Mouse (Mus musculus): ENCODE results near the gene Lingo3.
"Not testable (repeated sequence)": the region's sequence is repeated elsewhere in the genome, so short reads cannot be mapped to it uniquely, and the experiment has no call there.

Gene Lingo3

DNA sequence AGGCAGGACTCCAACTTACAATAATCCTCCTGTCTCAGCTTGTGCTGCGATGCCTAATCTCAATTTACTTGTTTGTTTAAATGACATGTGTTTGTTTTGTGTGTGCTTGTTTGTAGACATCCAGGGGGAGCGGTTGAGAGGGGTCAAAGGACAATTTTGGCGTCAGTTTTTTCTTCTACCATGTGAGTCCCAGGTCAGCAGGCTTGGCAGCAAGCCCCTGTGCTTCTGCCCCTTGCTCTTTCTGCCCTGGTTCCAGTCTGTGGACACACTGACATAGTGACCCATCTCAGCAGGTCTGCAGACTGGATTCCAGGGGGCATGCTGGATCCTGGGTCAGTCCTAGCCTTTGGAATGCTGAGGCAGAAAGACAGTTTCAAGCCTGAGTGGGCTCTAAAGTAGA is 24.4 kb downstream of the Lingo3 start:
- DNase-seq, result no peak

DNA sequence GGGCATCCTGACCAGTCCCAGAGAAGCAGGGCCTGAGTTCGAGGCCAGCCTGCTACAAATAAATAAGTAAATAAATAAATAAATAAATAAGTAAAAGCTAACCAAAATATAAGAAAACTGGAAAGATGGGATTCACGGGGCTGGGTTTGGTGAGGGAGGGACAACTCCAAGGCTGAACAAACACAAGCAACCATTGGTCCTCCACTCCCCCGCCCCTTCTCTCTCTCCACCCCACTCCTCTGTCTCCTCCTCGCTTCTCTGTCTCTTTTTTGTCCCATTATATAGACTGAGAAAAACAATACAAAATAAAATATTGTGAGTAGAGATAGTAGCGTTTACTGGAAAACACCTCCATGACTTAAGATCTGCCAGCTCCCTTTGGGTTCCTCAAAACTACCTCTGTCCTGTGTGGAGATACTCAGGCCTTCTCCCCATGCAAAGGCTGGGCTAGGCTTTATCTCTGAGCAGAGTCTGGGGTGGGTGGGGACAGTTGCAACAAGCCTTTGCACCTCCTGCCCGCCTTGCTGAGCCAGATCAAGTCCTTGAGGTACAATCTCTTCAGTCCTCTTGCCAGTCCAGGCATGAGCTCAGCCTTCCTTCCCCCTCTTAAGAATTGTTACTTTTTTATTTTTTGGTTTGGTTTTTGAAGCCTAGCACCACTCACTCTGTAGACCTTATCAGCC is 25.1 kb downstream of the Lingo3 start:
- DNase-seq, result no peak

DNA sequence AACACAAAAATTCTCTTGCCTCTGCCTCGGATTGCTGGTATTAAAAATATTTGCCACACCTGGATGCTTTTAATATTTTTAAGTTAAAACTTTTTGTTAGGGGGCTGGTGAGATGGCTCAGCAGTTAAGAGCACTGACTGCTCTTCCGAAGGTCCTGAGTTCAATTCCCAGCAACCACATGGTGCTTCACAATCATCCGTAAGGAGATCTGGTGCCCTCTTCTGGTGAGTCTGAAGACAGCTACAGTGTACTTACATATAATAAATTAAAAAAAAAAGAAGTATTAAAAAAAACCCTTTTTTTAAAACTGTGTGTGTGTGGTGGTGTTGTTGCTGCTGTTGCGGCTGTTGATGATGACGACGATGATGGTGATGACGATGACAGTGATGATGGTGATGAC is 25.9 kb downstream of the Lingo3 start:
- not testable (repeated sequence) for DNase-seq

DNA sequence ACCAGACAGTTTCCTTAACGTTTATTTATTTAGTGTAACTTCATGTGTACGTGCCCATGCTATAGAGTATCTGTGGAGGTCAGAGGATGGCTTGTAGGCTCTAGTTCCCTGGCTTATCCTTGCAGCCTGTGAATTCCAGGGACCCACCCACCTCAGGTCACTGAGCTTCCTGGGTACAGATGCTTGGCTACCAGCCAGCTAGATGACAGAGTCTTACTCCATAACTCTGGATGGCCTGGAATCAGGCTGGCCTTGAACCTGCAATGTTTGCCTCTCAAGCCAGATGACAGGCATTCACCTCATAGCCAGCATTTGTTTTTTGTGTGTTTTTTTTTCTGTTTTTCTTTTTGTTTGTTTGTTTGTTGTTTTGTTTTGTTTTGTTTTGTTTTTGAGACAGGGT is 26.7 kb downstream of the Lingo3 start:
- DNase-seq, result no peak

DNA sequence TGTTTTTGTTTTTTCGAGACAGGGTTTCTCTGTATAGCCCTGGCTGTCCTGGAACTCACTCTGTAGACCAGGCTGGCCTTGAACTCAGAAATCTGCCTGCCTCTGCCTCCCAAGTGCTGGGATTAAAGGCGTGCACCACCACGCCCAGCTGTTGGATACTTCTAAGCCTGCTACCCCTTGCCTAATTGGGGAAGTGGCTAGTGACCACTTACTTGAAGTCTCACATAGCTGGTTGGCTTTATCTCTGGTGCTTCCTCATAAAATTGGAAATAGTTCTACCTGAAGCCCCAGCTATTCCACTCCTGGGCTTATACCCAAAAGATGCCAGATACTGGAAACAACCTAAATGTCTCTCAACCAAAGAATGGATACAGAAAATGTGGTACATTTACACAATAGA is 27.5 kb downstream of the Lingo3 start:
- not testable (repeated sequence) for DNase-seq

DNA sequence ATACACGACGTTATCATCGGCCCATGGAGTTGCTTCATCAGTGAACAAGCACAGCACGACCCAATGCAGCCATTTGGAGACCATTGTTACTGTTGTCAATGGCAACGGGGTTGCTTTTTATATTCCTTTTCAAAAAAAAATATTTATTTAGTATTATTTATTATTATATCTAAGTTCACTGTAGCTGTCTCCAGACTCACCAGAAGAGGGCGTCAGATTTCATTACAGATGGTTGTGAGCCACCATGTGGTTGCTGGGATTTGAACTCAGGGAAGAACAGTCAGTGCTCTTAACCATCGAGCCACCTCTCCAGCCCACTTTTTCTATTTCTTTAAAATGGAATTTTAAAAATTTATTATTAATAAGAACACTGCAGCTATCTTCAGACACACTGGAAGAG is 29.0 kb downstream of the Lingo3 start:
- DNase-seq, result no peak

DNA sequence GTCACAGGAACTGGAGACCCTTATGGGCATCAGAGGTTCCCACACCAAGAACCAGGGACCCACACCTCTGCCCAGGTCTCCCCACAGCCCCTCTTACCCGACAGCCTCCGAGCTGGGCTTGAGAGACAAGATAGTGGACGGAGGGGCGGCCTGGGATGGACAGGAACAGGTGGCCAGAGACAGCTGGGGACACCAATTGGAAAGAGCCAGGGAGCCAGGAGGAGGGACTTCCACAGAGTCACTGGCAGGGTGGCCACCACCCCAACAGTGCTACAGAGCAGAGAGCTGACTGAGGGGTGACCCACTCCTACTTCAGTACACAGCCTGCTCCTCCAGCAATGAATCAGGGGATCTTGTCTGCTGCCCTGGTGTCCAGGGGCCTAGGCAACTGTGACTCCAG is 30.5 kb downstream of the Lingo3 start, which contains the start of gene Jsrp1:
Gene Jsrp1 (minus strand): TSS at position 133 of the 400 bp plus-strand sequence.
- DNase-seq, result no peak

DNA sequence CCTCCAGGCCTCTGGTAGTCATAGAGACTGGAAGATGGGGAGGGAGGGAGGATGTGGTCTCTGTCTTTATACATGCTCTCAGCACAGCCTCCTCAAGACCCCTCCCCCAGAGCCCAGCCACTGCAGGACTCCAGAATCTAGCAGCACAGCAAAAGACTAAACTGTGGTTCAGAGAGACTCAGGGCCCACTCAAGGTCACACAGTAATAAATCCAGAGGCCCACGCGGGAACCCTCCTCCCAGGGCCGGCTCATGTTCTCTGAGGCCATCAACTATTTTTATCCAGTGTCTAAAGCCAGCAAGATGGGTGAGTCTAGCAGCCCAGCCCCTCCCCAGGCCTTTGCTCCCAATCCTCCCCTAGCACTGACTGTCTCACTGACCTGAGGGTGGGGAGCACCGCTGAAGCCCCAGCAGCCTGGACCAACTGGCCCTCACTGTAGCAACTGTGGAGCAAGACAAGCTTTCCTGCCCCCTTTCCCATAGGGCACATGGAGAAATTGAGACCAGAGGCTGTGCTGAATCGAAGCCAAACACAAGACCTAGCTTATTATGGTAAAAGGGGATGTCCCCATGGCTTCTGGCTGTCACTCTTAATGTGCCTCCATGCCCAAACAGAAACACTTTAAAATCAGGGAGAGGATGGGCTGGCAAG is 31.3 kb downstream of the Lingo3 start:
- no peak for DNase-seq

DNA sequence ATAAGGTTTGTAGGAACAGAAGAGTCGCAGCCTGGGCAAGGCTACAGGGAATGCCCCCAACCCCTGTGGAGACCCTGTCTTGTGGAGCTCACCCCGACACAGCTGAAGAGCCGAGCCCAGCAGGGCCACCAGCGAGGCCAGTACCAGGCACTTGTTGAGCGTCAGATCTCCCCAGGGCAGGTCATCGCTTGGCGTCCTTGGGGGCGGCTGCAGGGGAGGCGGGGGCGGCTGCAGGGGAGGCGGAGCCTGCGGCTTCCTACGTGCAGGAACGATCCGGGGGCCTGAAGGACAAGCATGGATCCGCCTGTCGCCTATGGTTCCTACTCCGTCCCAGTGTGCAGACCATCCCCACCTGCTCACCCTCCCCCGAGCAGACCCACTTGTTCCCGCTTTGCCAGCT is 33.8 kb downstream of the Lingo3 start:
- DNase-seq, result no peak

DNA sequence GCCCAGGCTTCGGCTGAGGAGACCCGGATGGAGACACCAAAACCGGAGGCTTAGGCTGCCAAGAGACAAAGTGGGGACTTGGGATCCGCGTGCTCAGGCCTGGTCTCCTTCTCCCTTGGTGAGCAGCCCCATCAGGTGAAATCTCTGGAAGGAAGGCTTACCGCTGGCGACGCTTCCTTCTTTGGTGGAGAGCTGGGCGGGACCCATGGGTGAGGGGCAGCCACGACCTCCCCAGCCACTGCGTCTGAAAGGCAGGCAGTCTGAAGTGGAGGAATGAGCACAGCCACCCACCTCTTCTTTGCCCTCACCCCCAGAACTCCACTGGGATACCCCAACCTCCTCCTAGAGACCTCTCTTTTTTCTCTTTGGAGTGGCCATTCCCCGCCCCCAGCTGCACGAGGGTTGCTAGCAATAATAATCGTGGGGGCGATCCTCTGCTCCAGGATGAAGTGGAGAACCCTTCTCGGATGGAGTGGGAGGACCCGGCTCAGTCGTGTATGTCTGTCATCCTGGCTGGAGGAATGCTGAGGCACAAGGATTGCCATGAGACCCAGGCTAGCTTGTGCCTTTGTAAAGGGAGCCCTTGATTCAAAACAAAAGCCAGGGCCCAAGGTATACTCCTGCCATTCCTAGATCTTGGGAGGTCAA is 34.7 kb downstream of the Lingo3 start:
- DNase-seq, result peak; percentile 41

DNA sequence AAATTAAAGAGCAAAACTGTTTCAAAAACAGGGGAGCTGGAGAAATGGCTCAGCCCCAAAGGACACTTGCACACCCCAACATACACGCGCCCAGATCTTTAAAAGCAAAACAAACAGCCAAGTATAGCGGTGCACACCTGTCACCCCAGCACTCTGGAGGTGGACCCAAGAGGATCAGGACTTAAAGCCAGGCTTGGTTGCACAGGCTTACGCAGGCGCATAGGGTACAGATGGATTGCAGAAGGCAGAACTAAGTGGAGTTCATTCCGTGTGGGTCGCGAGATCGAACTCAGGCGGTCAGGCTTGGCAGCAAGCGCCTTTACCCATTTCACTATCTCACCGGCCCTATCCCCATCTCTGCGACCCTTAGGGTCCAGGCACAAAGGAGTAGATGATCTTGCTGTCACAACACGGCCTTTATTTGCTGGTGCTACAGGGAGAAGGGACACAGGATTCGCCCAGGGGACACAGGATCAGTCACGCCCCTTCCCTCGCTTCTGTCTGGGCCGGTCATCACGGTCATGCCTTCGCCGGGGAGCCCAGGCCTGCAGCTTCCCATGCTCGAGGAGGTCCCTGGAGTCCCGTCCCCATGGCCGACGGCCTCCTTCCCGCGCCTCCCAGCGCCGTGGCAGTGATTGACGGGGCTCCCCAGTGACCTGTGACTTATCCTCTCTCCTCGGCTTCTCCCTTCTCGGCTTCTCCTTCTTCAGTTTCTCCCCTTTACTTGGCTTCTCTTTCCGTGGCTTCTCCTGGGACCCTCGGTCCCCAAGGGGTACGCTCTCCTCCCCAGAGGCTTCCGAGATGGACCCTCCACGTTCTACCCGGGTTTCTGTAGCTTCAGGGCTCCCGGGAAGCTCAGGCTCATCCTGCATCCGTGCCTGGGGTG is 35.5 kb downstream of the Lingo3 start:
- DNase-seq, result peak; percentile 44

DNA sequence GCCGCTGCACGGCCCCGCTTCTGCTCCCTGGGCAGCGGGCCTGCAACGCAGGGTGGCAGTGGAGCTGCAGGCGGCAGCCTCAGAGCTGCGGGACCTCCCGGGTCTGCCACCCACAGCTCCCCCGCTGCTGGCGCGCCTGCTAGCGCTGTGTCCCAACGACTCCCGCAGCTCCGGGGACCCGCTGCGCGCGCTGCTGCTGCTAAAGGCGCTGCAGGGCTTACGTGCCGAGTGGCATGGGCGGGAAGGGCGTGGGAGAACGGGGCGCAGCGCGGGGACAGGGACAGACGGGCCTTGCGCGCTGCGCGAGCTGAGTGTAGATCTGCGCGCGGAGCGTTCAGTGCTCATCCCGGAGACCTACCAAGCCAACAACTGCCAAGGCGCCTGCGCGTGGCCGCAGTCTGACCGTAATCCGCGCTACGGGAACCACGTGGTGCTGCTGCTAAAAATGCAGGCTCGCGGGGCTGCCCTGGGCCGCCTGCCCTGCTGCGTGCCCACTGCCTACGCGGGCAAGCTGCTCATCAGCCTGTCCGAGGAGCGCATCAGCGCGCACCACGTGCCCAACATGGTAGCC is 36.7 kb downstream of the Lingo3 start:
- peak; percentile 88 for DNase-seq

DNA sequence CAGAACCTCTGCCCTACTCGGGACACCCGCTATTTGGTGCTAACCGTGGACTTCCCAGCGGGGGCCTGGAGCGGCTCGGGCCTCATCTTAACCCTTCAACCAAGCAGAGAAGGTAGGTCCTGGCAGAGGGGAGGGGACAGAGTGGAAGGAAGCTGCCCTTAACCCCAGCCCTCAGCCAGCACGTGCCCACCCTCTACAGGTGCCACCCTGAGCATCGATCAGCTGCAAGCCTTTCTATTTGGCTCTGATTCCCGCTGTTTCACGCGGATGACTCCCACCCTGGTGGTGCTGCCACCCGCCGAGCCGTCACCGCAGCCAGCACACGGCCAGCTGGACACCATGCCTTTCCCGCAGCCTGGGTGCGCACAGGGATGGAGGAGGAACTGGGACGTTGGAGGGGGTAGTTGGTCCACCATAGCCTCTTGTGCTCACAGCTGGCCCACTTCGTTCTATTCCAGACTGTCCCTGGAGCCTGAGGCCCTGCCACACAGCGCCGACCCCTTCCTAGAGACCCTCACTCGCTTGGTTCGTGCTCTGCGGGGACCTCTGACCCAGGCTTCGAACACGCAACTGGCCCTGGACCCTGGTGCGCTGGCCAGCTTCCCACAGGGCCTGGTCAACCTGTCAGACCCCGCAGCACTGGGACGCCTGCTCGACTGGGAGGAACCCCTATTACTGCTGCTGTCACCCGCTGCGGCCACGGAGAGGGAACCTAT is 37.3 kb downstream of the Lingo3 start:
- no peak for DNase-seq

DNA sequence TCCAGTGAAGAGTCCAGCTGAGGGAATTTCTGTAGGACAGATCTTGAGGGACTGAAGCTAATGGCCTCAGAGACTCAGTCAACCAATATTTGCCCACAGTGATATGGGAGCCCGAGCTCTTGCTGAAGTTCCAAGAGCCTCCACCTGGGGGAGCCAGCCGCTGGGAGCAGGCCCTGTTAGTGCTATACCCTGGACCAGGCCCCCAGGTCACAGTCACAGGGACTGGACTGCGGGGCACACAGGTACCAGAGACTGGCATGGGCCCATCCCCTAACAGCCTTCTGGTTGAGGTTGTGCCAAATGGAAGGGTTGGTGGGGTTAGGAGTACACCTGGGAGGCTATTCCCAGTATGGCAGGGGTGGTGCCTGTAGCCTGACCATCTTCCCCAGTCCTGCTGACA is 37.9 kb downstream of the Lingo3 start:
- peak; percentile 79 for DNase-seq

DNA sequence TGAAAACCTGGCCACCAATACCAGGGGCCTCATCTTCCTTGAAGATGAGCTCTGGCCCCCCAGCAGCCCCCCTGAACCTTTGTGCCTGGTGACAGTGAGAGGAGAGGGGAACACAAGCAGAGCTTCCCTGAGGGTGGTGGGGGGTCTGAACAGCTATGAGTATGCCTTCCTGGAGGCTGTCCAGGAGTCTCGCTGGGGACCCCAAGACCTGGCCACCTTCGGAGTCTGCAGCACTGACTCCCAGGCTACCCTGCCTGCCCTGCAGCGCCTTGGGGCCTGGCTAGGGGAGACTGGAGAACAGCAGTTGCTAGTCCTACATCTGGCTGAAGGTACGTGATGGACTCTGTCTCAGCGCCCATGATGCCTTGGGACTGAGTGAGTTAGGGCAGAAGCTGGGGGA is 38.5 kb downstream of the Lingo3 start:
- no peak for DNase-seq

DNA sequence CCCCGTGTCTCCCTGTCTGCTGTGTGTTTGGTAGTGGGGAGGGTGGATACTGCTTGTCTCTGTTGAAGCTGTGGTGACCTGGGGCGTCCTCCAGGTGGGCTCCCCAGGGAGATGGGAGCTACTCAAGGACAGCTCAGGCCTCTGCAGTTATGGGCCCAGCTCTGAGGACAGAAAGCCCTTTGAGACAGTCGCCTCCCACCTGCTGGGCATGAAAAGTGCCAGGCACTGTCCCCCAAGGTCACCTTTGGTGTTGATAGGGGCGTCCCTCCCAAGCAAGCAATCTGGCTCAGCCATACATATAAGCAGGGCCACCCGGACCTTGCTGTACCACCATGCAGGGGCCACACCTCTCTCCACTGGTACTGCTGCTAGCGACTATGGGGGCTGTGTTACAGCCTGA is 38.9 kb downstream of the Lingo3 start, which contains the start of gene Amh:
Gene Amh (plus strand): TSS at position 328 of the 400 bp plus-strand sequence.
- DNase-seq, result no peak

DNA sequence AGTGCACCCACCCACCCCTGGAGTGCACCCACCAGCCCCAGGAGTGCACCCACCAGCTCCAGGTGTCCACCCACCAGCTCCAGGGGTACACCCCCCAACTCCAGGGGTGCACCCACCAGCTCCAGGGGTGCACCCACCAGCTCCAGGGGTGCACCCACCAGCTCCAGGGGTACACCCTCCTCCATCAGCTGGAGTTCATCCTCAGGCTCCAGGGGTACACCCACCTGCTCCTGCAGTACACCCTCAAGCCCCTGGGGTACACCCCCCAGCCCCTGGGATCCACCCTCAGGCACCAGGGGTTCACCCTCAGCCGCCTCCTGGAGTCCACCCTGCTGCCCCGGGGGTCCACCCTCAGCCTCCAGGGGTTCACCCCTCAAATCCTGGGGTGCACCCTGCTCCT is 39.5 kb downstream of the Lingo3 start:
- DNase-seq, result no peak

DNA sequence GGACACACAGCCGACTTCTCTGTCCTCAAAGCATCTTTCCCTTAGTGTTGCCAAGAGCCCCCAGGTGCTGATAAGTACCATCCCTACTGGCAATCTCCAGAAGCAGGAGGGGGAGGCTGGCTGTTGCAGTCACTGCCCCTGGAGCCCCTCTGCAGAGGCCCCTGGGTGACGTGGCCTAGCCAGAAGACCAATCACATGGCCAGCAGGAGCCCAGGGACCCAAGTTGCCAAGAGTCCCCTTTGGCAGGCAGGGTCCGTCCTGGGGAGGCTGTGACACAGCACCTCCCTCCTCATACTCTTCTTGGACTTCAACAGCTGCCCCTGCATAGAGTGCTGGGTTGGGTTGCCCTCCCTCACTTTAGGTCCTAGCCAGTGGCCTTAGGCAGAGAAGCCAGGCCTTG is 40.8 kb downstream of the Lingo3 start:
- no peak for DNase-seq

DNA sequence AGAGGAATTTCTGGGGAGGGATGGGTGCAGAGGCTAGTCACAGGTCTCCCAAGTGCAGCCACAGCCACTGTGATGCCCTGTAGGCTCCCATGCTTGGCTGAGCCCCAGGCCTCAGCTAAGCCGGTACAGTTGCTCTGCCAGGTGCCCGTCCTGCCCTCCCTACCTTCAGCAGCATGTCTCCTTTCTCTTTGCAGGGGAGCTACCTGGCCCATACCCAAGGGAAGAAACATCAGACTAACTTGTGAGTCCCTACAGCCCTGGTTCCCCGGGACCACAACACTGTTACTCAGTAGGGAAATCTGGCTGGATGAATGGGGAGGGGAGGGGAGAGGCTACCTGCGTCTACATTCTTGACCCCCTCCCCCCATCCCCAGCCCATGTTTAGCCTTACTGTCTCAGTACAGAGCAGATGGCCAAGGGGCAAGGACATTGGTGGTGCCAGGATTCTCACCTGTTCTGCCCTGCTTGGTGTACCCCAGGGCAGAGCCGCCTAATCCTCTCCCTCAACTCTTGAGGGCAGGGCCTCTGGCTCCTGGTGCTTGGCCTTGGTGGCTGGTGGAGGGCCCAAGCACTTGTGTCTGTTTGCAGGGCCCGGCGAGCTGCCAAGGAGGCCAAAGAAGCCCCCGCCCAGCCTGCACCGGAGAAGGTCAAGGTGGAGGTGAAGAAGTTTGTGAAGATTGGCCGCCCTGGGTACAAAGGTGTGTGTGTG is 41.5 kb downstream of the Lingo3 start:
- DNase-seq, result no peak

DNA sequence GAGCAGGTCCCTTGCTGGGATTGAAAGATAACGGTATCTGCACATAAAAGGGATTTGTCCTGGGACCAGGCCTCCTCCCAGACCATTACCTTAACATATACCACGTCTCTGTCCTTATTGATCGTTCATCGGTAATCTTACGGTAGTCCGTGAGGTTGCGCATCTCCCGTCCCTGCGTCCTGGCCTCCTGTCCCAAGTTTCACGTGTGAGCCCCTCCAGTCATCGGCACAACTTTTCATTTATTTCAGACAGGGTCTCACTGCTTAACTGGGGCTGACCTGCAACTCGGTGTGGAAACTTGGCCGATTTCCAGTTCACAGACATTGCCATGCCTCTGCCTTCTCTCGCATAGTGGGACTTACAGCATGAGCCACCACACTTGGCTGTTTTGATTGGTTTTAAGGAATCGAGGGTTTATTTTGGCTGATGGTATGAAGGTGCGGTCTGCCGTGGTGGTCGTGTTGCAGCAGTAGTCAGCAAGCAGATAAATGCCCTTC is 44.7 kb downstream of the Lingo3 start:
- DNase-seq, result no peak
